Mouse (Mus musculus): ENCODE data around the gene Cherp. TPM values are rescaled to one million over a fixed set of nuclear protein-coding genes. Genes with fewer than 3 reads are reported as not detected.

Gene Cherp
- total and polyA plus RNA-seq, 3 experiments = 8.9 to 80.4 (median 18.1) TPM

DNA sequence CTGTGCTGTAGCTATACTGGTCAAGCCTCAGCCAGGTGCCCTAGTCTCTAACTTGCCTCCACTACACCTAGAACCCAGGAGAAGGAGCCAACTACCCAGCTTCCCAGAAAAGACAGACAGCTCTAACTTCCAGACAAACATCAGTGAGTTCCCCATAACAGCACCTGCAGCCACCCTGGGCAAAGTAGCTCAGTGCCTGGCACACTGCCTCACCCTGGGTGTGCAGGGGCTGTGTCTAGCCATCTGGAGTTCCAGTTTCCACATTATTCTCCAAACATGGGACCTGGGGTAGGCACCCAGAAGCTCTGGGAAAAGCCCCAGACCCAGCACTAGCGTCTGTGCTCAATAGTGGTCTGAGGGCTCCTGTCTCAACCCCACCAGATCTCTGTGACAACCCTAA is 32.5 kb upstream of the Cherp start:
- Histone ChIP-seq H3K36me3 (replicated peaks in 1 of 2; ENCODE audit: control insufficient read depth in 1 of 2, insufficient read depth in 1 of 2, low read length in 1 of 2) (peaks cover 4 to 70% of the 10 kb centered on the region in 2 experiments), H3K9ac (ENCODE audit: insufficient read depth, low read depth) (no peak overlapping the region), H3K4me2 (ENCODE audit: insufficient read depth, low read depth, poor library complexity, severe bottlenecking) (no peak overlapping the region), H3K27me3 (replicated peaks) (no peaks in the 10 kb centered on the region), H3K27ac (ENCODE audit: insufficient read depth, low read depth) (no peak overlapping the region), H3K79me2 (replicated peaks; ENCODE audit: control insufficient read depth, extremely low read depth, insufficient read depth, poor library complexity, severe bottlenecking) (peaks cover 35% of the 10 kb centered on the region), H3K9me3 (replicated peaks; ENCODE audit: low read length) (no peaks in the 10 kb centered on the region), H3K4me1 (ENCODE audit: control insufficient read depth in 1 of 2, insufficient read depth in 2 of 2) (peaks cover 3 to 35% of the 10 kb centered on the region in 2 experiments; a peak in 3 of 4 replicates), H3K4me3 (replicated peaks in 1 of 3; ENCODE audit: low read depth in 2 of 3, low read length in 2 of 3, poor library complexity in 1 of 3) (no peak overlapping the region)
- TF ChIP-seq TCF12 (IDR thresholded peaks at IDR 0.05; ENCODE audit: low read depth, low read length) = no peak
- no peak for TF ChIP-seq CHD2 (IDR thresholded peaks at IDR 0.05; ENCODE audit: low read length)
- TF ChIP-seq MEF2A (IDR thresholded peaks at IDR 0.05; ENCODE audit: borderline replicate concordance, low read depth, low read length) = no peak
- TF ChIP-seq ZMIZ1 (IDR thresholded peaks at IDR 0.05; ENCODE audit: low read depth, low read length) = no peak
- no peak for TF ChIP-seq ETS1 (conservative IDR thresholded peaks at IDR 0.05; ENCODE audit: low read depth, low read length)
- no peak for TF ChIP-seq MAX (IDR thresholded peaks at IDR 0.05; ENCODE audit: low read length)
- in situ Hi-C loops (cut with MboI; ENCODE audit: low pct_ligation_motif_present, low pct_unique_long_range_greater_than_20kb, low sequenced_read_pairs) = no loop called here
- dilution Hi-C loops (cut with MboI; ENCODE audit: extremely low pct_ligation_motif_present, extremely low pct_unique_long_range_greater_than_20kb, low sequenced_read_pairs) = no loop called here
- no peak for DNase-seq (ENCODE audit: extremely low read depth)

DNA sequence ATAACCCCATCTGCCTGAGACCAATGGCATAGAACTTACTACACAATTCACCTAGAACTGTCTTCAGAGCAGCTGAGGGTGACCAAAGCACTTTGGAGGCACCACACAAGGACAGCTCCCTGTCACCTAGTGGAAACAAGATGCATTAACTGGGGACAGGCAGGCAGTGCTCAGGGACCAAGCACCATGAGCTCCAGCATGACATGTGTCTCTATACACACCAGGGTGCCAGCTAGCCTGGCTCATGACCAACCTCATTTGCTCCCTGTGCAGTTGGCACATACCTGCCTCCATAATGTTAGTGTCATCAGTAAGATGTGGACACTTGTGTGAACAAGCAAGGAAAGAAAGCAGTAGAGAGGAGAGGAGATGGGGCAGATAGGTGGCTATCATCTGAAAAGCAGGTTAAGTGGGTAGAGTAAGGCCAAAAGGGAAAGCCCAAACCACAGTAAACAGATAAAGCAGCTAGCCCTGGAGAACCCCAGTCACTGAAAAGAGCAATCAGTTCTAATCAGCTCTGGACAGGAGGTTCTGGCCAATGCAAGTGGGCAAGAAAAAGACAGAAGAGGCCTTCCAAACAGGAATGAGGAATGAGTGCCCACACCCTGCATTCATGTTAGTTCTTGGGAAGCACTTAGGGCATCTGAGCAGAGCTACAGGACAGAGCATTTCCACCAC is 29.8 kb upstream of the Cherp start:
- Histone ChIP-seq H3K4me2 (ENCODE audit: insufficient read depth, low read depth, poor library complexity, severe bottlenecking) (no peak overlapping the region), H3K79me2 (replicated peaks; ENCODE audit: control insufficient read depth, extremely low read depth, insufficient read depth, poor library complexity, severe bottlenecking) (peaks cover 39% of the 10 kb centered on the region), H3K27ac (ENCODE audit: insufficient read depth, low read depth) (no peak overlapping the region), H3K4me1 (ENCODE audit: control insufficient read depth in 1 of 2, insufficient read depth in 2 of 2) (peaks cover 0 to 27% of the 10 kb centered on the region in 2 experiments; a peak in 2 of 4 replicates), H3K4me3 (replicated peaks in 1 of 3; ENCODE audit: low read depth in 2 of 3, low read length in 2 of 3, poor library complexity in 1 of 3) (no peak overlapping the region), H3K9me3 (replicated peaks; ENCODE audit: low read length) (no peaks in the 10 kb centered on the region), H3K9ac (ENCODE audit: insufficient read depth, low read depth) (no peak overlapping the region), H3K36me3 (replicated peaks in 1 of 2; ENCODE audit: control insufficient read depth in 1 of 2, insufficient read depth in 1 of 2, low read length in 1 of 2) (peaks cover 6 to 78% of the 10 kb centered on the region in 2 experiments), H3K27me3 (replicated peaks) (no peaks in the 10 kb centered on the region)
- DNase-seq (ENCODE audit: extremely low read depth) = no peak
- no peak for TF ChIP-seq KAT2A (IDR thresholded peaks at IDR 0.05; ENCODE audit: insufficient replicate concordance, low read length)
- no peak for TF ChIP-seq RCOR1 (conservative IDR thresholded peaks at IDR 0.05; ENCODE audit: low read depth, low read length)
- TF ChIP-seq SIN3A (IDR thresholded peaks at IDR 0.05; ENCODE audit: low read length) = no peak
- no peak for TF ChIP-seq TCF12 (IDR thresholded peaks at IDR 0.05; ENCODE audit: low read depth, low read length)
- no peak for TF ChIP-seq RAD21 (IDR thresholded peaks at IDR 0.05; ENCODE audit: low read depth, low read length)
- no peak for TF ChIP-seq ZKSCAN1 (IDR thresholded peaks at IDR 0.05; ENCODE audit: borderline replicate concordance, low read depth, low read length)
- TF ChIP-seq NELFE (IDR thresholded peaks at IDR 0.05; ENCODE audit: low read depth, low read length) = no peak
- in situ Hi-C loops (cut with MboI; ENCODE audit: low pct_ligation_motif_present, low pct_unique_long_range_greater_than_20kb, low sequenced_read_pairs) = no loop called here
- dilution Hi-C loops (cut with MboI; ENCODE audit: extremely low pct_ligation_motif_present, extremely low pct_unique_long_range_greater_than_20kb, low sequenced_read_pairs) = no loop called here

DNA sequence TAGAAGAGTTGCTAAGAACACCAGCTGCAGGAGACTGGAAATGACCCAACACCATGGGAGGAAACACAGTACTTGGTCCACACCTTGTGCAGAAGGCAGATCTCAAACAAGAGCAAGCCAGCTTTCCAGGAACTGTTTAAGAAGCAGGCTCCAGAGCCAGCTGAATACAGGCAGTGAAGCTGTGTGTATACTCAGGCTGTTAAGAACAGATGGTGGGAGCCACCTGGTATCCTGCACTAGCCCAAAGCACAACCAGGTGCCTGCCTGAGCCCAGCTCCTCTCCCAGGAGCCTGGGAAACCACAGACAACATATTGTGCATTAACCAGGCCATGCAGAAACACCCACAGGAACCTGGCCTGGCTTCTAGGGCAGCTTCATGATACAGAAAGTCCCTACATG is 29.1 kb upstream of the Cherp start:
- in situ Hi-C loops (cut with MboI; ENCODE audit: low pct_ligation_motif_present, low pct_unique_long_range_greater_than_20kb, low sequenced_read_pairs) = no loop called here

More for the DNA sequence above, 29.1 kb upstream of the Cherp start:
- H3K27me3 ChIP-seq (replicated peaks) = no peaks in the 10 kb centered on the region
- H3K9ac ChIP-seq (ENCODE audit: insufficient read depth, low read depth) = no peak overlapping the region
- no peak for TF ChIP-seq MEF2A (IDR thresholded peaks at IDR 0.05; ENCODE audit: borderline replicate concordance, low read depth, low read length)
- TF ChIP-seq SMC3 (IDR thresholded peaks at IDR 0.05; ENCODE audit: low read depth, low read length) = no peak
- no peak for TF ChIP-seq ELF1 (IDR thresholded peaks at IDR 0.05; ENCODE audit: low read depth, low read length)
- no peak for TF ChIP-seq BHLHE40 (IDR thresholded peaks at IDR 0.05; ENCODE audit: low read depth, low read length)
- no peak for TF ChIP-seq TCF12 (IDR thresholded peaks at IDR 0.05; ENCODE audit: low read depth, low read length)
- no peak for TF ChIP-seq UBTF (IDR thresholded peaks at IDR 0.05; ENCODE audit: low read depth, low read length)
- no peak for TF ChIP-seq SIN3A (IDR thresholded peaks at IDR 0.05; ENCODE audit: low read length)
- H3K4me3 ChIP-seq (replicated peaks in 1 of 3; ENCODE audit: low read depth in 2 of 3, low read length in 2 of 3, poor library complexity in 1 of 3) = no peak overlapping the region
- dilution Hi-C loops (cut with MboI; ENCODE audit: extremely low pct_ligation_motif_present, extremely low pct_unique_long_range_greater_than_20kb, low sequenced_read_pairs) = no loop called here
- no peak overlapping the region for H3K4me2 ChIP-seq (ENCODE audit: insufficient read depth, low read depth, poor library complexity, severe bottlenecking)
- peaks cover 11 to 78% of the 10 kb centered on the region in 2 experiments for H3K36me3 ChIP-seq (replicated peaks in 1 of 2; ENCODE audit: control insufficient read depth in 1 of 2, insufficient read depth in 1 of 2, low read length in 1 of 2)
- H3K27ac ChIP-seq (ENCODE audit: insufficient read depth, low read depth) = no peak overlapping the region
- H3K79me2 ChIP-seq (replicated peaks; ENCODE audit: control insufficient read depth, extremely low read depth, insufficient read depth, poor library complexity, severe bottlenecking) = peaks cover 38% of the 10 kb centered on the region
- peaks cover 0 to 27% of the 10 kb centered on the region in 2 experiments; a peak in 2 of 4 replicates for H3K4me1 ChIP-seq (ENCODE audit: control insufficient read depth in 1 of 2, insufficient read depth in 2 of 2)
- DNase-seq (ENCODE audit: extremely low read depth) = no peak
- no peaks in the 10 kb centered on the region for H3K9me3 ChIP-seq (replicated peaks; ENCODE audit: low read length)

Data from CH12.LX (cell line).